ENCODE assay signal across 10 mouse cellular contexts in the genomic region with DNA sequence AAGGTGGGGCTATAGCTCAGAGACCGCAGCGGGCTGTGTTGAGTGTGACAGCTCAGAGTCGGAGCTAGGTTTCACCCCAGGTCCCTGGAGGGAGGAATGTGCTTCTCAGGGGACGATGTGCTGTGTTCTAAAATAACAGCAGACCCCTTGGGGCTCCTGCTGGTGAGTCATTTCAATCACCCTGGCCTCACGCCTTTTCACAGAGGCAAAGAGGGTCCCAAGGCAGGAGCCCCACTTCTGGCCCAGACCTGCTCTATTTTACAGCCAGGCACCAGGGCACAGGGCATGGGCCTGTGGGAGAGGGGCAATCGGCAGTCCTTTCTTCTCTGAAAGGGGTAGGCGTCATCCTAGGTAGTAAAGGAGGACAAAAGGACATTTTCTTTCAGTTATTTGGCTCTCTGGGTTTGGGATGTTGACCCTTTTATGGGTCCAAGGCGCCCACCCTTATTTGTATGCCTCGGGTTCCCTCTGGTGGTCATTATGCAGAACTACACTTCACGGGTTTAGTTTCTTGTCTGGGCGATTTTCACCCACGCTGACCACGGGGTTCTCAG. TPM values are rescaled to one million over a fixed set of nuclear protein-coding genes. Genes with fewer than 3 reads are reported as not detected.
A peak's percentile ranks its signal among the peaks of the same experiment; 100 is the strongest.
DNase-seq lines count a peak whose midpoint lies in the region; ATAC-seq and TF ChIP-seq lines count a peak whose summit lies in the region.
"Had no signal": no experiment of that assay in that cellular context is flagged by ENCODE, and none has a peak within 500 bp of the region (broad histone marks: within the 10 kb centered on the region; RNA-seq: fewer than 3 reads in every experiment).

No protein-coding gene starts in this region.

- H3K27ac ChIP-seq in kidney, postnatal 0 days = no peak overlapping the region
- no peak overlapping the region for H3K27ac ChIP-seq in kidney, embryonic 15.5 days
- H3K27ac ChIP-seq: neural tube, embryonic 12.5 days had no signal

- no peaks in the 10 kb centered on the region for H3K4me1 ChIP-seq in kidney, postnatal 0 days (replicated peaks; ENCODE audit: insufficient read depth, low read length)
- 0 out of 2 replicates have a peak, but pooled peaks cover 3% of the 10 kb centered on the region for H3K4me1 ChIP-seq in kidney, embryonic 15.5 days

- H3K9me3 ChIP-seq in kidney, postnatal 0 days (replicated peaks; ENCODE audit: low read length) = no peaks in the 10 kb centered on the region
- no peaks in the 10 kb centered on the region for H3K9me3 ChIP-seq in kidney, embryonic 15.5 days (replicated peaks)
- H3K9me3 ChIP-seq: neural tube, embryonic 12.5 days had no signal

- H3K36me3 ChIP-seq in kidney, postnatal 0 days (ENCODE audit: insufficient read depth, low read length) = no peaks in the 10 kb centered on the region
- no peaks in the 10 kb centered on the region for H3K36me3 ChIP-seq in kidney, embryonic 15.5 days
- H3K36me3 ChIP-seq: neural tube, embryonic 12.5 days had no signal

- peak; percentile 74 for DNase-seq in kidney, postnatal 0 days (ENCODE audit: low spot score)
- DNase-seq in ES-CJ7 (ENCODE audit: low read depth, low spot score) = peak; percentile 47
- DNase-seq in c-Kit-negative CD71-positive TER-119-positive erythroid progenitor cells, embryonic 14.5 days (ENCODE audit: low read depth, low spot score) = peak; percentile 13
- peak; percentile 64 for DNase-seq in forelimb bud, embryonic 11.5 days (ENCODE audit: low read depth, low spot score)
- peak; percentile 42 for DNase-seq in thymus, postnatal 4 days
- no peak for DNase-seq in frontal cortex, postnatal 10 days (ENCODE audit: low spot score in 2 of 2)

- WGBS in kidney, postnatal 0 days = 17% methylated on average over 13 of the region's 13 CpGs
- 19% methylated on average over 13 of the region's 13 CpGs for WGBS in kidney, embryonic 15.5 days

- H3K9ac ChIP-seq in kidney, postnatal 0 days (ENCODE audit: low read depth, low read length) = no peak overlapping the region
- H3K9ac ChIP-seq in kidney, embryonic 15.5 days = no peak overlapping the region
- H3K9ac ChIP-seq: neural tube, embryonic 12.5 days had no signal

- peak; percentile 88 for TF ChIP-seq CTCF in kidney, postnatal 0 days (IDR thresholded peaks at IDR 0.05; ENCODE audit: low read depth)

- 0 out of 2 replicates have a peak, but pooled peaks have one; percentile 42 for ATAC-seq in kidney, postnatal 0 days (replicated peaks; ENCODE audit: low FRiP score, low read depth)
- ATAC-seq in kidney, embryonic 15.5 days (replicated peaks; ENCODE audit: low FRiP score) = no peak
- ATAC-seq in megakaryocyte progenitor cell, adult 5-6 weeks (replicated peaks; ENCODE audit: poor library complexity) = peak; percentile 65

- no peak overlapping the region for H3K4me2 ChIP-seq in kidney, postnatal 0 days (ENCODE audit: low read length)
- H3K4me2 ChIP-seq in kidney, embryonic 15.5 days = no peak overlapping the region
- H3K4me2 ChIP-seq: neural tube, embryonic 12.5 days had no signal

- H3K27me3 ChIP-seq in kidney, postnatal 0 days (ENCODE audit: insufficient read depth, low read length) = no peaks in the 10 kb centered on the region
- peaks cover 5% of the 10 kb centered on the region; the same call in 1 of the 2 replicates for H3K27me3 ChIP-seq in kidney, embryonic 15.5 days
- H3K27me3 ChIP-seq: neural tube, embryonic 12.5 days had no signal

- no peak overlapping the region for H3K4me3 ChIP-seq in kidney, postnatal 0 days (replicated peaks; ENCODE audit: low read depth, low read length)
- no peak overlapping the region for H3K4me3 ChIP-seq in kidney, embryonic 15.5 days (replicated peaks)
- H3K4me3 ChIP-seq: neural tube, embryonic 12.5 days had no signal

RNA-seq across cellular contexts. Expression of gene Matn1, which starts 3.0 kb away (rescaled TPM):
- 0.24 and 0.29 TPM in 2 replicates for polyA plus RNA-seq in kidney, postnatal 0 days (2015; fragmentation: Nextera tagmentation; extraction: Ambion mirVana)
- 0.49 and 0.84 TPM in 2 replicates for polyA plus RNA-seq in kidney, embryonic 15.5 days (2015; fragmentation: Nextera tagmentation; extraction: Ambion mirVana)
- not detected in 2 replicates for total RNA-seq in megakaryocyte progenitor cell, adult 5-6 weeks (2015)
- total RNA-seq in megakaryocyte progenitor cell, adult 5-6 weeks (2017) = not detected in 2 replicates
- total RNA-seq: heart, adult 18-20 months had no signal

RNA-seq across cellular contexts. Expression of gene Laptm5, which starts 34.2 kb away (rescaled TPM):
- polyA plus RNA-seq in kidney, postnatal 0 days (2015; fragmentation: Nextera tagmentation; extraction: Ambion mirVana) = 24.2 and 26.8 TPM in 2 replicates
- polyA plus RNA-seq in kidney, embryonic 15.5 days (2015; fragmentation: Nextera tagmentation; extraction: Ambion mirVana) = 25.5 and 28.9 TPM in 2 replicates
- 431 and 454 TPM in 2 replicates for total RNA-seq in megakaryocyte progenitor cell, adult 5-6 weeks (2015)
- total RNA-seq in megakaryocyte progenitor cell, adult 5-6 weeks (2017) = 127 and 133 TPM in 2 replicates

Comparison
In these comparisons a context has a peak if more than half of its experiments do, and no peak if none do; other contexts are left out.
1. DNase-seq: peak in kidney, postnatal 0 days (single experiment), ES-CJ7 (single experiment), c-Kit-negative CD71-positive TER-119-positive erythroid progenitor cells, embryonic 14.5 days (single experiment), forelimb bud, embryonic 11.5 days (single experiment) and thymus, postnatal 4 days (single experiment); none in frontal cortex, postnatal 10 days (0 of 2).